Mouse (Mus musculus) R1 (cell line): Measurements from ENCODE around the gene Usp46.

Source experiments
- DNase-seq: peaks from one replicate; pipeline ENCODE4 v3.0.0-alpha.2; 2018; ENCODE audit warnings: low read depth, low spot score

Gene Usp46

DNA sequence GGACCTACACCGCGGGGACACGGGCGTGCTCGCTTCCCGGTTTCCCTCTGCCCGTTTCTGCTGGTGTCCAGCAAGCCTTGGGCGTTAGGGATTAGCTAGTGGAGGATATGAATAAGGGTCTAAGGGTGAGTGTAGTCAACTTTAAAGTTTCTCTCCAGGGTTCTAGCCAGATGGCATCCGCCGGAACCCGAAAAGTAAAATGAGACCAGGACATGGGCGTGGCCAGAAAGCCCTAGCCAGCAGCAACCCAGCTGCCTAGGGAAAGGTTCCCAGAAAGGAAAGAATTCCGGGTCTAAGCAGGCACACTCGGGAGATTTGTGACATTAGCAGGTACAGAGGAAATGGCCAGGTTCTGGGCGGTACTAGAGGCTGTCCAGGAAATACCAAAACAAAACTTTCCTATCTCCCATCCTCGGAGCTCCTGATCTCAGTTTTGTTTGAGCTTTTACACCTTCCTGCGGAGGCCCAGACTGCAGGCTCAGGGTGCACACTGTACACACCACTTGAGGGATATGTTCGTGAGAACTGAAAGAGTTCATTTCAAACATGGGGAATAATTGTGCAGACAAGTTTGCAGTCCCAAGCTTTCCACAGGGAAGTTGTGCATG, 587 bp upstream of the Usp46 start:
- peak; percentile 91 for DNase-seq

DNA sequence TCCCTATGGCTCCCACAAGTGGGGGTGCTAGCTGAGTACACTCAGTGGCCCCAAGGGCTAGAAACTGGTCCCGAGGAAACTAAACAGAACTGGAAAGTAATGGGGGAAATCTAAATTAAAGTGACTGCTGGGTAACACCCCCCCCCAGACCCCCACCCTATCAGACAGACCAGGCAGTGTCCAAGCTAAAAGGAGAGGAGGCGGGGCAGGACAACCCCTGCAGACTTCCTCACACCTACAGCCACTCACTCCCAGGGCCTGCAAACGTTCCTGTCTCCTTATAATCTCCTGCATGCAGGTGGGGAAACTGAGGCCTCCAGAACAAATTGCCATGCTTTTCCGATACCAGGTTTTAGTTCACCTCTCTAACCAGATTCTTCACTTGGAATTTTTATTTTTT, 885 bp downstream of the Usp46 start:
- DNase-seq, result peak; percentile 31

GRCm38 (mm10) chr5:74066416-74067115, 1.7 kb downstream of the Usp46 start:
- DNase-seq, result peak; percentile 29

DNA sequence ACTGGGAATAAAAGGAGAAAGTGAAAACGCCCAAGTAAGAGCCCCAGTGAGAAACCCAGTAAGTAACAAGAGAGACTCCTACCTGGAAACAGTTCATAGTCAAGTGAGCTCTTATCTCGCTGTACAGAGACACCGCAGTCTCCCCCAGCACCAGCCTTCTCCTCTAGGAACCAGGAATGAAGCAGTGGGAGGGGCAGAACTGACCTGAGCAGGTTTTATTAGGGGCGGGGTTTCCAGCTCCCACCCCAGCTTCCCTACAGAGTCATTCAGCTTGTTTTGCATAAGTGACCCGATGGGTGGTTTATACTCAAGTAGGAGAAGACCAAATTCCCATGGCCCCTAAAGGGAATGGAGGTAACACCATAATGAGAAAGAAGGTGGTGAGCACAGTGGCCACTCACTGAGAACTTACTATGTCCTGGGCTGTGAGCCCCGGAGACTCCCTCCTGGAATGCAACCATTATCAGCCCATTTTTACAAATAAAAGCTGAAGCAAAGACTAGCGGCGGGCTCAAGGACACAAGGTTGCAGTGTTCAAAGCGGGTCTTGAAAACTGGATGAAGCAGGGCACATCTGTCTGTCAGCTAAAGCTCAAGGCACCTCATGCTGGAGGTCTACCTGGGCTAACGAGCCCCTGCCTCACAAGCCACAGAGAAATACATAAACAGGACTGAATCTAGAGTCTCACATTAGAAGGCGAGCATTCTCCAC, 2.5 kb downstream of the Usp46 start:
- DNase-seq, result peak; percentile 96

DNA sequence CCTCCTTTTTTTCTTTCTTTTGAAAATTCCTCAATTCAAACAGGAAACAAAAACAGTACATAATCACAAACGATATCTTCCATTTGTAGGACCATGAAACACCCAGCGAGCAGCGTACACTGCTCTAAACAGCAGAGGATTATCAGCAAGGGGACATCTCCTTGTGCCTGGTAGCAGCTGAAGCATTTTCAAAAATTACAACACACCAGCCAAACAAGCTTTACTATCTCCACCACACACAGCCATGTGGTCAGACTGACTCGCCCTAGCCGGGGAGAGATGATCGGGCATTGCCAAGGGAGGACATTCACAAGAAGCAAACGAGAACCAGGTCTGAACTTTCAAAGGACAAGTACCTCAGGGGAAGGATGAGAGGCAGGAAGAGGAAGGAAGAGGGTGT, 3.4 kb downstream of the Usp46 start:
- no peak for DNase-seq

GRCm38 (mm10) chr5:74063226-74063747, 4.9 kb downstream of the Usp46 start:
- no peak for DNase-seq

- peak; percentile 85 for DNase-seq
Observed at GRCm38 (mm10) chr5:74062266-74062665, 6.0 kb downstream of the Usp46 start.

- DNase-seq, result peak; percentile 50
Observed at GRCm38 (mm10) chr5:74061408-74062047, 6.7 kb downstream of the Usp46 start.

DNA sequence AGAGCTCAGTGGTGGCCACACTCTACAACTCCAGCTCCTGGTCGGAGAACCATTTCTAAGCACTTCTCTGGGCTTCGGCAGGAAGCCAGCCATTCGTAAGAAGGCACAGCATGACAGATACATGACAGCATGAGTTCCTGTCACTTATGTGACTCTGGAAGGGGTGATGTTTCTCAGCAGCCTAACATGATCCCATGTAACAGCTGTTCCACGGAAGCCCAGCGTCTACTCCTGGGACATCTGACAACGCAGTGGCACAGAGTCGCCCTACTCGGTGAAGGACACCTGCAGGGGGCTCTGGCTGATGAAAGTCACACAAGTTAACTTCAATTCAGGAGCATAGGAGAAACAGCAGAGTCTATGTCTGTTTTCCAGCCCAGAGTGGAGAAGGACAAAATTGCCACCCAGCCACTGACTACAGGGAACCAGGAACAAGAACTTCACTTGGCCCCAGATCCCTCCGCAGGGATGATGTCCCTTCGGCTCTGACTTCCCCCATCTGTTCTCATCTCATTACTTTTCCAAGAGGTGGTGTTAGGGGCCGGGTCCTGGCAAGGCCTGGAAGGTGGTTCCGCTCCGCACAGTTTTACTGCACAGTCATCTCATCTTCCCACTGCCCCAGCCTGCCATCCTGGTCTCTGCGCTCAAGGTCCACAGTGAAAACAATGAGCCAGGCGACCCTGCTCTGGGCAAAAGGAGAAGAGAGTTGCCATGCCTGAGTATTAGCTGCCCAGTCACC, 15.9 kb downstream of the Usp46 start:
- no peak for DNase-seq

- DNase-seq, result no peak
Observed at GRCm38 (mm10) chr5:74051394-74052170, 16.6 kb downstream of the Usp46 start.

GRCm38 (mm10) chr5:74050903-74051302, 17.3 kb downstream of the Usp46 start:
- DNase-seq, result peak; percentile 85

DNA sequence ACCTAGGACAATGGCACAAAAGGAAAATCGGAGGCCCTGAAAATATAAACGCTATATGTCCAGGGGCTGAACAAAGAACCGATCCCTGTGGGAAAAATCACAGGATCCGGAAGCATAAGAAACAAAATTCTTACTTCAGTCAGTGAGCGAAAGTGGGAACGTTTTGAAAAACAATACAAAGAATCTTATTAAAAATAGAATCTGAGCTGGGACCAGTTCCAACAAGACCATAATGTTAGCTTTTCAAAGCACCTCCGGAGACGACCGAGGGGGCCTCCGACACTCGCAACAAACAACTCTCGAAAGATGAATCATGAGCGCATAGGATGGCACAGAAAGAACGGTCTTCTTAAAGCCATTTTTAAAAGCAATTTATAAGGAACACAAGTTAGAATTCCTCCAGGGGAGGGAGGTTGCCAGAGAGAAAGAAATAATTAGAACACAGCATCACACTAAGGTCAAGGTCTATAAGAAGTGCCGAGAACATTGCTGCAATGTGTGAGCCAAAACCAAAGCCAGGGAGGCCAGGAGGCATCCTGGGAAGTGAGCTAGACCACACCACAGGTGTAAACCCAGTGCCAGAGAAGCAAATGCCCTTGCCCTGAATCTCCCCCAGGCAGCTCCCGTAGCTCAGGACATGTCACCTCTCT, 19.3 kb downstream of the Usp46 start:
- DNase-seq, result no peak

DNA sequence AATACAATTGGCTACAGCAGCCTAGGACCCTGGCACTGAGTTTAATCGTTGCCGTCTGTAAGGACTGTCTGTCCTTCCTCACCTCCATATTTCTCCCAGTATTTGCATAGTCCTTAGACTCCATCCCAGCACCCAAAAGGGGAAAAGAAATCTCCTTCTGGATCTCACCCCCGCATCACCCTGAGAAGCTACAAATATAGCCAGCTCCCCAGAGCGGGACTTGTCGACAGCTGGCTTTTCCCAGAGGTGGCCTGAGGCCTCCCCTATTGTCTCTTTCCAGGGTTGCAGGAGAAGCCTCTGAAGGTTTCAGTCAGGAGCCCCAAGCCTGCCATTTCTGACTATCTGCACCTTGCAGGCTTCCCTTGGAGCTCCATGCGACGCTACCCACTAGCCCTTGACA, 23.6 kb downstream of the Usp46 start:
- DNase-seq, result no peak

DNA sequence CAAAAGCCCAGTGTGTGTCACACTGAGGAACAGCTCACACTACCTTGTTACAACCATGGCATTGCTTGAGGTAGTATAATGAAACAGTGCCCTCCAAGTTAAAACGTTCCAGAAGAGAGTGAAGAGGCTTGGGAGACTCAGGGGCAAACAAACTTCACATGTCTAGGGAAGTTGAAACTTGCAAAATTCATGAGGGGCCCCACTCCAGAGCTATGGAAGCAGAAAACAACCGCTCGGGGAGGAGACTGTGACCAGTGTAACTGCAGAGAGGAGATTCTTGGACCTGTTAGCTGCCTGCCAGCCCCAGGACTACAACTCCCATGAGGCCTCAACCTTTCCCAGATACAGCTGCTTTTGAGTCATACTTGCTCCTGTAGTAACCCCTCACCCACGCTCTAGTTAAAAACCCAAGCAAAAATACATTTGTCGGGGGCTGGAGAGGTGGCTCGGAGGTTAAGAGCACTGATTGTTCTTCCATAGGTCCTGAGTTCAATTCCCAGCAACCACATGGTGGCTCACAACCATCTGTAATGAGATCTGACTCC, 25.4 kb downstream of the Usp46 start:
- no peak for DNase-seq

DNA sequence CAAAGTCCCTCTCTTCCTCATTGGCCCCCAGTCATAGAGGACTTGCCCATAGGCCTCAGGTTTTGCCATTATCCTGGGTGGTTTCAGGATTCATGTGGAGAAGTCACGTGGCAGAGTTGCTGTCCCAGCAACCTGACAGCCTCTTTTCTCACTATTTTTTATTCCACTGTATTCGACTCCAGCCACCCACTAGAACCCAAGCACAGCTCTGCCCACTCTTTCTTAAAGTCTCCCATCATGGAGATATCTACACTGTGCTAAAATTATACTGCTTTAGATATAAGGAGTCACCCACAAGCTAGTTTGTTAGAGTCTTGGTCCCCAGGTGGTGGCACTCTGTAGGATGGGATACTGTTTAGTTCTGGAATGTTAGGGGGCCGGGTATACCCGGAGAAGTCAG, 27.7 kb downstream of the Usp46 start:
- no peak for DNase-seq

GRCm38 (mm10) chr5:74035454-74035853, 32.8 kb downstream of the Usp46 start:
- DNase-seq, result no peak

DNA sequence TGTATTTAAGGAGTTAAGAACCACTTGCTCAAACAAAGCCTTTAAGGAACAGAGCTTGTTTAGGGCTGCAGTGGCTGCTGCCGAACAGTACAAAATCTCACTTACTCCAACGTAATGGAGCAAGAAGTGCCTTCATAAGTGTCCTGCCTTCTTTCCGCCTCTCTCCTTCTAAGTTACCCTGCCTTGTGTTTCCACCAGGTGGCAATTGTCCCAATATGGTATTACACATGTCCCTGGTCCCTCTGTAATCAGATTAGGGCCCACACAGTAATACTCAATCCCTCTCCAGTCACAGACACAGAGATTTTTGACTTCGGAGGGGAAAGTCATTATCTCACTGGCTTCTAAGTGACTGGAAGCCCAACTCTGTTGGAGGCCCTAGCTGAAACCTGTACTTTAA, 34.1 kb downstream of the Usp46 start:
- no peak for DNase-seq

GRCm38 (mm10) chr5:74029787-74030186, 38.4 kb downstream of the Usp46 start:
- DNase-seq, result no peak

- peak; percentile 63 for DNase-seq
Observed at GRCm38 (mm10) chr5:74028691-74029479, 39.3 kb downstream of the Usp46 start.
